Mouse (Mus musculus) adrenal gland, adult 8-10 months (tissue): ENCODE measurements around the gene Npc2. TPM values are rescaled to one million over a fixed set of nuclear protein-coding genes. Genes with fewer than 3 reads are reported as not detected.

Source experiments
- DNase-seq: peaks from one replicate; pipeline ENCODE4 v3.0.0; 2022
- total RNA-seq, 4 experiments: library from RNA; stranded (reverse); gene quantifications; 2 replicates each; pipeline ENCODE4 v1.2.4; 2022

Npc2 gene
- total RNA-seq, 4 experiments from 2014 or later: 79.8 to 105 (median 86.2) TPM

GRCm38 (mm10) chr12:84776229-84776628 lies 3.3 kb upstream of the Npc2 start:
- DNase-seq: no peak

- DNase-seq: peak; percentile 77
These were observed 1.4 kb upstream of the Npc2 start for GRCm38 (mm10) chr12:84774376-84774775.

GRCm38 (mm10) chr12:84773476-84773875 lies 524 bp upstream of the Npc2 start:
- no peak for DNase-seq

- no peak for DNase-seq
These were observed 901 bp downstream of the Npc2 start for GRCm38 (mm10) chr12:84771981-84772520.

- DNase-seq: no peak
These were observed 3.3 kb downstream of the Npc2 start for GRCm38 (mm10) chr12:84769624-84770023.

- DNase-seq: no peak
These were observed 5.4 kb downstream of the Npc2 start for GRCm38 (mm10) chr12:84767510-84767909.

GRCm38 (mm10) chr12:84766113-84766735 lies 6.7 kb downstream of the Npc2 start:
- no peak for DNase-seq

- DNase-seq: no peak
These were observed 7.4 kb downstream of the Npc2 start for GRCm38 (mm10) chr12:84765506-84765905.

- DNase-seq: no peak
These were observed 8.2 kb downstream of the Npc2 start for GRCm38 (mm10) chr12:84764756-84765155.

- no peak for DNase-seq
These were observed 9.3 kb downstream of the Npc2 start for GRCm38 (mm10) chr12:84763577-84764218.

GRCm38 (mm10) chr12:84762532-84762931 lies 10.4 kb downstream of the Npc2 start:
- no peak for DNase-seq

- DNase-seq: no peak
These were observed 13.9 kb downstream of the Npc2 start for GRCm38 (mm10) chr12:84759063-84759462.

- DNase-seq: no peak
These were observed 16.9 kb downstream of the Npc2 start for GRCm38 (mm10) chr12:84756016-84756415.

GRCm38 (mm10) chr12:84755008-84755695 lies 17.8 kb downstream of the Npc2 start:
- no peak for DNase-seq

- DNase-seq: no peak
These were observed 20.6 kb downstream of the Npc2 start for GRCm38 (mm10) chr12:84752131-84752977.

GRCm38 (mm10) chr12:84750661-84751060 lies 22.3 kb downstream of the Npc2 start:
- DNase-seq: peak; percentile 29

GRCm38 (mm10) chr12:84748134-84748533 lies 24.8 kb downstream of the Npc2 start:
- no peak for DNase-seq

- DNase-seq: no peak
These were observed 27.3 kb downstream of the Npc2 start for GRCm38 (mm10) chr12:84745700-84746099.

GRCm38 (mm10) chr12:84743496-84743895 lies 29.5 kb downstream of the Npc2 start:
- no peak for DNase-seq

GRCm38 (mm10) chr12:84733366-84733765 lies 39.6 kb downstream of the Npc2 start:
- DNase-seq: no peak

GRCm38 (mm10) chr12:84728421-84728820 lies 44.5 kb downstream of the Npc2 start:
- DNase-seq: no peak

GRCm38 (mm10) chr12:84727434-84727833 lies 45.5 kb downstream of the Npc2 start:
- DNase-seq: no peak

- DNase-seq: no peak
These were observed 46.0 kb downstream of the Npc2 start for GRCm38 (mm10) chr12:84726986-84727385.
